Mouse (Mus musculus) c-Kit-positive CD71-positive TER-119-positive erythroid progenitor cells, embryonic 14.5 days (primary cell): ENCODE measurements around the gene Mc3r.

Experiments used
- DNase-seq: peaks from one replicate; pipeline ENCODE4 v3.0.0-alpha.2; 2013; ENCODE audit warnings: low spot score

The Mc3r gene

DNA sequence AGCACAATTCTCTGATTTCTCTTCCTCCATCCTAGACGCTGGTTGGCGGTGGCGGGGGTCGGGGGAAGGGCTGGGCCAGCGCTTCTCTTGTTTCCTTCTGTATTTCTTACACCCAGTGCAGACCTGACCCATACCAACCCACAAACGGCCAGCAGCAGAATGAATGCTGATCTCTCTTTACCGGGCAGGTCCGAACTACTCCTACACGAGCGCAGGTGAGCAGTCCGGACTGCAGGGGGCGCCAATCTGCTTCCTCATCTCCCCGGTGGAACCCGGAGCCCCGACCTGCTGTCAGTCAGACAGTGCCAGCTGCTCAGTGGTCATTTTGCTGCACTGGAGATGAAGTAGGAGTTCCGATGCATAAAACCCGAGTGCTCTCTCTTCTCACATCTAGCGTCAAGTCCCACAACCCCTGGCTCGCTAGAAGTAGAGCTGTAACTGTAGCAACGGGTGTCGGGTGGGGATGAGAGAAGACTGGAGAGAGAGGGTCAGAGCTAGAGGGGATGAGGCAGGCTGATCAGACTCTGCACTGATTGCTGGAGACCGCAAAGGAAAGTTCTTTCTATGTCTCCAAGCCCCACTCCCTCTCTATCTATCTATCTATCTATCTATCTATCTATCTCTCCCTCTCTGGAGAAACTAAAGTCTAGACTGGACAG lies at the start of gene Mc3r:
Gene Mc3r (plus strand): TSS at position 387 of the 659 bp plus-strand sequence.
- peak; percentile 66 for DNase-seq

DNA sequence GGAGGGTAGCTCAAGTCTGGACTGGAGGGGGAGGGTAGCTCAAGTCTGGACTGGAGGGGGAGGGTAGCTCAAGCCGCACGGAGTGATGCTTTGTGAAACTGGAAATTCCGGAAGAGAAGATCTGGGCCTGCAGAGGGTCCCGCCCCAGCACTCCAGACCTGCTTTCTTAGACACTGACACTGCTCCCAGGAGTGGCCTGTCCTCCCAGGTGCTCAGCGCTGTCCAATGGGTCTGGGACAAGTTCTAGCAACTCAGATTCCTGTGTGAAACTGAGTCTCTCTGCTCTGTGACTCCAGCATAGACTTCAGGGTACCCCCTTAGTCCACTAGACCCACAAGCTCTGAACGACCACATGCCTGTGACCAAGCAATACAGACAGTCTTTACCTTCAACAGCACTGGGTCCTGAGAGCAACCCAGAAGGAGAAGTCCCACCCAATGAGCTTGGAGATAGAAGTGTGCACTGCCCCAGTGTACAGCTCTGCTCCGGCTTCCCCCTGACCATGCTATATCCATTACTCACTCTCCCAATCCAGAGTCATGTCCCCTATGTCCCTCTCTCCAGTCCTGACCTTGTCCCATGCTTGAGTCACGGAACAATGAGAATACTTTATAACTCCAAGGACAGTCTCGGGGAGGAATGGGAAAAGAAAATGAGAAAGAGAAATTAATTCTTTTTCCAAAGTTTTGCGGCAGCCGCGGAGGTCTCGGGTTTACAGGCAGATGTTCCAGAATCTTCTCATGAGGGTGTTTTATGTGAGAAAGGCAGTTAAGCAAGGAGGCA lies 46.1 kb upstream of the Mc3r start:
- no peak for DNase-seq

DNA sequence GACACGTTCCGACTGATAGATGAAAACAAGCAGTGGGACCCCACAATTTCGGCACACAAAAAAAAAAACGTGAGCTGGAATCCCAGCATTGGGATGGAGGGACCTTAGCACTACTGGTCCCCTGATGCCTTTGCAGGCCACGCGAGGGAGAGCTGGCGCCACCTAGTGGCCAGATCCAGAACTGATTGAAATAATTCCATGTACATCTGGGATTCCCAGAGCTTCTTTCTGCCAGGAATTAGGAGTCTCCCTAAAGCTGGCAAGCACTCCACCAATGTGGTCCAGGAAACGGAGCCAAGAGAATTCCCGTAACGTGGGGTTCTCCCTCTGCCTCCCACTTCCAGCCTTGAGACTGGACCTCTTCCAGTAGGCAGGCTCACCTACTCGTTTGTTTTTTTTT lies 41.3 kb upstream of the Mc3r start:
- DNase-seq, result no peak

DNA sequence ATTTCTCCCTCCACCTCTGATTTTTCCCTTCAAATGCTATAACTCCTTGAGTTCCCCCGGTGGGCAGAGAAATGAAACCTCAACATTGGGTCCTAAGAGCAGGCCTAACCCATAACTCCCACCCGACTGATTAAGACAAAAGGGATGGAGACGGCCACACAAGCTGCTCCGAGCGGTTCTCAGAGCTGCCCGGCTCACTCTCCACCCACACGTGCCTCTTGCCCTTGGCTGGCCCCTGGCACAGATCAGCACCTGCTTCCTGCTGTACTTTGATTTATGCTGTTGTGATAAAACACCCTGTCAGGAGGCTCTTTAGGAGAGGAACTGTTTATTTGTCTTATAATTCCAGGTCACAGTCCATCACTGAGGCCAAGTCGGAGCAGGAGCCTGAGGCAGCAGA lies 34.8 kb upstream of the Mc3r start:
- DNase-seq, result no peak

DNA sequence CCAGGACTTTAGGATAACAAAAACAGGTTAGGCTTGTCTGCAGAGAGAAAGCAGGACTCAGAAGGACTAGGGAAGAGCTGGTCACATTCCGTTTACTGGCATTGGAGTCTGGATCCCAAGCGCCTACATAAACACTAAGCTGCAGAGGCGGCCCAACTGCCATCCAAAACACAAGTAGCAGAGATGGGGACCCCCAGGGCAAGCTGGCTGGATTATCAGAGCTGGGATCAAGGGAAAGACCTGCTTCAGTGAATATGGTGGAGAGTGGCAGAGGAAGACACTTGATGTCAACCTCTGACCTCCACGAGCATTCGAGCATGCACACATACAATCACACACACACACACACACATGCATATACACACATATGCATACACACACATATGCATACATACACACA lies 34.0 kb upstream of the Mc3r start:
- no peak for DNase-seq

DNA sequence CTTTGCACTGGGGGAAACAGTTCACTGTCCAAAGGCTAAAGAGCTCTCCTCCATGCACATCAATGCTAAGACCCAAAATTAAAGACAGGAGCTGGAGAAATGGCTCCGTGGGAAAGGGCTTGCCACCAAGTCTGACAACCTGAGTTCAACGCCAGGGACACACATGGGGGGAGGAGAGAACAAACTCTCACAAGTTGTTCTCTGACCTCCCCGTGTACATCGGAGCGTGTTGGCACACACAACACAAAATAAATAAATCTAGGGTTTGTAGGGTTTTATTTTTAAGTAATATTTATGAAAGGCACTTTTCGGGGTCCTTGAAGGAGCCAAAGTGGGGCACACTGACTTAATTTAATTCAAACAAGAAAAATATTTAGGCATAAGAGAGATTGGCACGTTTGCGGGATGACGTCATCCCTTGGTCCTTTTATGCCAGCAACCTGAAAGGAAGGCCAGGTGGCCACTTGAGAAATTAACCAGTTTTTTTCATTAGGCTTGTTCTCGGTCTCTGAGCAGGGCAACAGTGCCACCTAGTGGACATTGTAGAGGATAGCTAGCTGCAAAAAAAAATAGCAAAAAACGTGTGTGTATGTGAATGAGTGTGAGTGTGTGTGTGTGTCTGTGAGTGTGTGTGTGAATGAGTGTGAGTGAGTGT lies 32.7 kb upstream of the Mc3r start:
- DNase-seq, result peak; percentile 55

DNA sequence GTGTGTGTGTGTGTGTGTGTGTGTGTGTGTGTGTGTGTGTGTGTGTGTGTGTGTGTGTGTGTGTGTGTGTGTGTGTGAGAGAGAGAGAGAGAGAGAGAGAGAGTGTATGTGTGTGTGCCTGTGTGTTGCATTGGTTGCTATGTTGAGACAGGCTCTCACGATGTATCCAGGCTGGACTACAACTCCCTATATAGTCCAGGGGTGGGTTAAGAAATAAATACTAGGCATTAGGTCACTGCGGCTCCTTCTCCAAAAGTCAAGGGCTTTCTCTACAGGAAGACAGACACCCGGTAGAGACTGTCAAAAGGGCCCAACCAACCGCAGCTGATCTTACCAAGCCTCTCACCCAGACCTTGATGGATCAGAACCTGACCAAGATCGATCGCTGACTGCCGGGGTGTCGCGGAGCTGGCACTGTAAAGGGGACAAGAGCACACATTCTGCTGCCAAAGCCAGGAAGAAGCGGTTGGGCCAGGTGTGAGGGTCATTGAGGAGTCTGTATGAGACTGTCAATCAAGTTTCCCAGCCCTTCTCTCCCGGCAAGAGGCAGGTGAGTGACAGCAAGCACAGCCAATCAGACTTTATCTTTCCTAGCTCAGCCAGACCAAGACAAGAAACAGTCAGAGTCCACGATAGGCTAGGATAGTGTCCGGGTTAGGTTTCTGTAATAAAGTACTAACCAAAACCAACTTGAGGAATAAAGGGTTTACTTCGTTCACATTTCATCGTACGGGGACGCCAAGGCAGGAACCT lies 32.0 kb upstream of the Mc3r start:
- DNase-seq, result no peak

DNA sequence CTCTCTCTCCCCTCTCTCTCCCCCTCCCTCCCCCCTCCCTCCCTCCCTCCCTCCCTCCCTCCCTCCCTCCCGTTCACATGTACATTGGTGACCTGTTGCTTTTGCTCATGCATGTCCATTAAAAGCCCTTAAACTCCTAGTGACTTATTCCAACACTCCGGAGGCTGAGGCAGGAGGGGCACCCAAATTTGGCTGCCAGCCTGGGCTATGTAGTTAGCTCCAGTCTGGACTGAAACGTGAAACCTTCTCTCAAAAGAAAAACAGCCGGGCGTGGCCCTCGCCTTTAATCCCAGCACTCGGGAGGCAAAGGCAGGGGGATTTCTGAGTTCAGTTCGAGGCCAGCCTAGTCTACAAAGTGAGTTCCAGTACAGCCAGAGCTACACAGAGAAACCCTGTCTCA lies 30.4 kb upstream of the Mc3r start:
- no peak for DNase-seq

DNA sequence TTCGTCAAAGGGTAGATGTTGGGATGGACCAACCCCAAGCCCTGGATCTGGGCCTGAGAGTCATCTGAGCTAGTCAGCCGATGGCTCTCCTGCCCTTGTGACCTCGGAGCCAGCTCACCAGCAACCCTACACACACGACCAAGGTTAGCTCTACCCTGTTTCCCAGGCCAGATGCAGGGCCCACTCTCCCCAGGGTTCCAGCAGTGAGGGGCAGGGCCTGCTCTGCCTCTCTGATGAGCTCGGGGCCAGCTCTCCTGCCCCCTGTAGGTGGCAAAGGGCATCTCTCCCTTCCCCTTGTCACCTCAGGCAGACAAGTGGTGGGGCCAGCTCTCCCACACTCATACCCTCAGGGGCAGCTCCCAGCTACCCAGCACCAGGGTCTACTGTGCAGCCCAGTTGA lies 29.1 kb upstream of the Mc3r start:
- no peak for DNase-seq

DNA sequence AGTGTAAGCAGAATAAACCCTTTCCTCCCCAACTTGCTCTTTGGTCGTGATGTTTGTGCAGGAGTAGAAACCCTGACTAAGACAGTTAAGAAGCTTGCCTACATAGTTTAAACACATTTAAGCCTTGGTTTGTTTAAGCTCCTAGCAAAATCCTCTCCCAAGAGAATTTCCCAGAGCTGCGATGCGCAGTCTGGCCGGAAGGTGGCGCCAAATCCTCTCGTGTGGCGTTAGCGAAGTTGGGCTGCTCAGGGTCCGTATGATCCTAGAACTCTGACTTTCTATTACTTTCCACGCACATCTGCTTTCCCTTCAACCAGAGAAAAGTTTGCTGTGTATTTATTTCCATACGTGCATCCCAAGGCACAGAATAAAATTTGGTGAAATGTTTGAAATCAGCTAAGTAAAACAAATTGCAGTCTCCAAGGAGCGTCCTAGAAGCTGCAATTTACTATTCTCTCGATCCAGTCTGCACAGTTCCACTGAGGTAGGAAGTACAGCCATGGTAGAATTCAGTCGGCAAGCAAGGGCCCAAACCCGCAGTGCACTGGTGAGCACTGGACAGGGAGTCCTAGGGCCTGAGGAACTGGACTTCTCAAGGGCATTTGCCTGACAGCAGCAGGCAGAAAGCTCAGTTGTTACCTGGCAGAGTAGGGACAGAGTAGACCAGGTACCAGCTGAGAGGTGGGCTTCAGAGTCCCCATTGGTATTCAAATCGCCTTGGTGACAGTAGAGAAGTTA lies 26.5 kb upstream of the Mc3r start:
- peak; percentile 54 for DNase-seq

DNA sequence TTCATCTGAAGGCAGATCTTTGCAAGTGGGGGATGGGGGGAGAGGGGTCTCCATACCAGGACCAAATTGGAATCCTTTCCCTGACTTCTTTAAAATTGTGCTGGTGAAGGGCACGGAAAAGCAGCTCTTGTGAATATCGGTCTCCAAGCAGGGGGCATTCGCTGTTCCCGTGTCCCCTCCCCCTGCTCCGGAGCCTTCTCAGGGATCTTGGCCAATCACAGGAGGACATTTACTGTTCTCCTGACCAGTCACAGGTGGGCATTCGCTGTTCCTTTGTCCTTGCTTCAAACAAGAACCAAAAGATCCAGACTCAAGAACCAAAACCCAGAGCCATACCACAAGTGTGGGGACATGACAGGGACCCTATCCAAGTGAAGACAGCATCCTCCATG lies 25.9 kb upstream of the Mc3r start:
- DNase-seq, result no peak

DNA sequence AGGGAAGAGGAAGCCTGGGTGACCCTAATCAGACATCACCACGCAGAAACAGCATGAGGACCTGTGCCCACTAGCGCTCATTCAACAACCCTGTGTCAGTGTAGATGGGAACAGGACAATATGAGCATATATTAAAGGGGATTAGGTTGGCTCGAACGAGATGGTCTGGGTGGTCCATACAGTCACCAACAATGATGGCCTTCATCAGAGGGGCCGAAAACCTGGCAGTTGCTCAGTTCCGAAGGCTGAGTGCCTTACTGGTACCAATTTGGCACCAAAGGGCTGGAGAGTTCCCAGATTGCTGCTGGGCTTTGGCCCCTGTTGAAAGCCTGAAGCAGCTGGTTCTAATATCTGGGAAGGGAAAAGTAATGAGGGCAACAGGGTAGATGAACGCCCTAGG lies 25.4 kb upstream of the Mc3r start:
- no peak for DNase-seq

DNA sequence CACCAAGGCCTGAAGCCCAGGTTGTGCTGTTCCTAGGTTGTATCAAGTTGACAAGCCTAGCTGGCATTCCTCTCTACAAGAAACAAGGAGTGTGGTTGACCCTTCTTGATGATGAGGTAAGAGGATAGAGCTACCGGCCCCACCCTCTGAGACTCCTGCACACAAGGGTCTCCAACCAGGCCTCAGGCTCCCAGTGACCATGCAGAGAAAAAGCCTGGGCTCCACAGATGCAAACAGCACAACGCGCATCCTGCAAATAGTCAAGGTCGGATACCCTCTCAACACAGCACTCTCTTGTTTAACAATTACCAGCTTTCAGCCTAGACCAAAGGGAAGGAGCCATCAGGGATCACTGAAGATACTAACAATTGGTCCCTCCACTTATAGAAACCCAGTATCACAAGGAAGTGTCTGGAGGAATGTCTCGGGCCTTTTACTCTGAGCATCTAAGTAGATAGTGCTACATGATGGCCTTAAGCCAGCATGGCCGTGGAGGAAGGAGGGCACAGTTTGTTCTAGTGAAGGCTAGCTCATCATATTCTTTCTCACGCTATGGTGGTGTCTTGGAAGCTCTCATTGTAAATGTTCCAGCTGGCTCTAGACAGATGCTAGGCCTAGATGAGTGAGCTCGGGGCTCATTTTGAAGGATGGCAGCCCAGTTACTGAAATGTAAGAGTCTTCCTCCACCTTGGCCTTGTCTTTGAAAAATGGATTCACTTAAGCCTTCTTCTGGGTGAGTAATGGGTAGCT lies 24.7 kb upstream of the Mc3r start:
- no peak for DNase-seq

DNA sequence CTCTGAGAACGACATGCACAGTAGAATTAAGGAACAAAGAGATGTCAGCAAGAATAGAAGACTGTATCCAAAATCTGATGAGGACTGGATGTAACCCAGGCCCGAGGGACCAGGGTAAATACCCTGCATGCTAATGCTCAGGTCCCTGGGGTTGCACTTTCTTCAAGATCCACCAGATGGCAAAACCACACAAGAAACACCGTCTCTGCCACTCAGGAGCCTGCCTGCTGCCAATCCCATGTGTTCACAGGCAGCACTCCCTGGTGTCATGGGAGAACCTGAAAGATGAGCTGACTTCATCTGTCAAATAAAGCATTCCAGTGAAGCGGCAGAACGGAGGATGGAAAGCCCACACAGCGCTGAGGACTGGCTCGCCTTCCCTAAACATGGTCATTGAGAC lies 21.3 kb upstream of the Mc3r start:
- DNase-seq, result no peak

DNA sequence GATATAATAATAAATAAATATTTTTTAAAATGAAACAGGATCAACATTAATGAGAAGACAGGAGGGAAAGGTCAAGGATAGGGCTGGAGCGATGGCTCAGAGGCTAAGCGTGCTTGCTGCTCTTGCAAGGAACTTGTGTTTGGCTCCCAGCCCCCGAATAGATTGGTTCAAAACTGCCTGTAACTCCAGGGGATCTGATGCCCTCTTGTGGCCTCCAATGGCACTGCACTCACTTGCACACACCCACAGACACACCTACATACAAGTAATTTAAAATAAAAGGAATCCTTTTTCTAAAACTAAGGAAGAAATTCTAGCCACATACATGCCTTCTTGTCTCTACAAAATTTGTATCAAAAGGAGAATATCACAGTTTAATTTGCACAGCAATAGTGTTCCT lies 20.5 kb upstream of the Mc3r start:
- DNase-seq, result no peak

DNA sequence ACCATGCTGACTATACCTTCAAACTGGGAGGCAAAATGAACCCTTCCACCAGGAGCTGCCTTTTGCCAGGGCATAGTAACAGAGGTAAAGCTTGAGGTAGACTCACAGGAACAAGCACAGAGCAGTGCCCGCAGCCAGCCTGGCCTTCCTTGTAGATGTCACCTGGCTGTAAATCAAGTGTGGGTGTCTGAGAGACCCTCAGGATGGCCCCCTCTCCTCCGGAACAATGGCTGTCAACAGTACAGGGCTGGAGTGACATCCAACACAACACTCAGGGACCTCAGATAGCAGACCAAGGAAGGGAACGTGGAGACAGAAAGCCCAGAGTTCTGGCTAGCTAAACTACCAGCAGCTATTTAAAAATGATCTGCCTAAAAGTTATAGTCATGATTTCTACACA lies 19.1 kb upstream of the Mc3r start:
- DNase-seq, result no peak

DNA sequence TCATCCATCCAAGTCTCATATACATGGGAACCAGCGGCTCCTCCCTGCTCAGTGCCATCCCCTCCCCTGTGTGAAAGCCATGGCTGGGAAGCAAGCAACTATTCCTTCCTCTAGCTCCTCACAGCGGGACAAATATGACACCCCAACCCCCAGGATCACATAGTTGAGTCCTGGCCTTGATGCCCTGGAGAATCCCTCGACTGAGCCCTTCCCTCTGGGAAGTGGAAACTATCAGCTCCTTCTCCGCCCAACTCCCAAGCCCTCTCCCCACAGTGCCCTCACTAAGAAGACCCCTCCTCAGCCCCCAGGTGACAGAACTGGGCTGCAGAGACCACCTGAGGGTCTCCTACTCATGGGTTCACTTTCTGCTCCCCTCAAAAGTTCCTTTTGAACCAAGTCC lies 18.2 kb upstream of the Mc3r start:
- no peak for DNase-seq

DNA sequence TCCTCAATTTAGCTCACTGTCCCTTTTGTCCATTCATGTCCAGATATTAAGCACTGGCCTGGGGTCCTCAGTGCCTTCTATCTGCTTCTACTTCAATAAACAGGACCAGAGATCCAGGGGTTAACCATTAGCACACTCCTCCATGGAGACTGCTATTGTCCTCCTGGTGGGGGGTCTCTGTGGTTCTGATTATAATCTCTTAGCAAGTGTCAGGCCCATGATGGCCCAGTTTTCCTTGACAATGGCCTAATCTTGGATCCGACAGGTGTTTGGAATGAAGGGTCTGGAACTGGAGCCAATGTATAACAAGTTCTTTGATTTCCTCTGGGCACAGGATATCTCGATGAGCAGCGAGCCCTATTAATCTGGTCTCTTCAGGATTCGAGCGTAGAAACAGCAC lies 10.1 kb upstream of the Mc3r start:
- no peak for DNase-seq

DNA sequence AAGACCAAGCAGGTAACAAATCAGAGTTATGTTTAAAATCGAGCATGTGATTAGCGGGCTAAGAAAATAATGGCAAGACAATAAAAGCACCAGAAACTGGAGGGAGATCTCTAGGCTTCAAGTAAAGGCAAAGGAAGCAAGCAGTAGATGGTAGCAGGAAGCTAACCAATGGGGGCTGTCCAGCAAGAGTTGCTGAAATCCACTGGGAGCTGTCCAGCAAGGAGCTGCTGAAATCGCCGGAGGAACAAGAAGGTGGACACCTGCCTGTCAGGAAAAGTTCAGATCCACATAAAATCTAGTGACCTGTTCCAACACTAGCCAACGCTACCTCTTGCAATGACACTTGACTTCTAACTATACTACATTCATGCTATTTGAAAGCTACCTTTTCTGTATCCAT lies 7.3 kb upstream of the Mc3r start:
- DNase-seq, result no peak

DNA sequence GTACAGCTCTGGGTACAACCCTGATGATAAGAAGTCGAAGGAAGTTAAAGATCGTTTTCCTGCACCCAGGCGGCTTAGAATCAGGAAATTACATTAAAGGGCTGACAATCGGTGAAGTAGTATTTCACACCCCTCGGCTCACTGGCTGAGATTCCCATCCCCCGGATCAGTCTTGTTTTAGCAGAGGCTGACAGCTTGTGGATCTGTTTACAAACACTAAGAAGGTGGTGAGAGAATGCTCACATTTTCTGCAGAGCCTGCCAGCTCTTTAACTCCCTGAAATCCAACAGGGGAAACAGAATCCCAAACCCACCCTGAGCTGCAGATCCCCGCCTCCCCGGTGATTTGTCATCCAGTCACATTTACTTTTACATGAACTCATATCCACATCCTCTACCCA lies 2.8 kb upstream of the Mc3r start:
- no peak for DNase-seq

DNA sequence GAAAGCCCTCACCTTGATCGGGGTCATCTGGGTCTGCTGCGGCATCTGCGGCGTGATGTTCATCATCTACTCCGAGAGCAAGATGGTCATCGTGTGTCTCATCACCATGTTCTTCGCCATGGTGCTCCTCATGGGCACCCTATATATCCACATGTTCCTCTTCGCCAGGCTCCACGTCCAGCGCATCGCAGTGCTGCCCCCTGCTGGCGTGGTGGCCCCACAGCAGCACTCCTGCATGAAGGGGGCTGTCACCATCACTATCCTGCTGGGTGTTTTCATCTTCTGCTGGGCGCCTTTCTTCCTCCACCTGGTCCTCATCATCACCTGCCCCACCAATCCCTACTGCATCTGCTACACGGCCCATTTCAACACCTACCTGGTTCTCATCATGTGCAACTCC lies 1.0 kb downstream of the Mc3r start:
- no peak for DNase-seq
